Mouse (Mus musculus): ENCODE measurements around the gene C1ra. TPM values are rescaled to one million over a fixed set of nuclear protein-coding genes. Genes with fewer than 3 reads are reported as not detected.
A peak's percentile ranks its signal among the peaks of the same experiment; 100 is the strongest.
"Not testable (repeated sequence)": the region's sequence is repeated elsewhere in the genome, so short reads cannot be mapped to it uniquely, and the experiment has no call there.

C1ra gene
- polyA plus RNA-seq (2016; fragmentation: Nextera tagmentation; extraction: Ambion mirVana): 0.06 and 0.33 TPM in 2 replicates

- H3K27me3 ChIP-seq (ENCODE audit: insufficient read depth, poor library complexity, severe bottlenecking): no peaks in the 10 kb centered on the region
- DNase-seq (ENCODE audit: low spot score): peak; percentile 34
- H3K9me3 ChIP-seq: no peaks in the 10 kb centered on the region
- H3K4me3 ChIP-seq: peak within 1 kb of the TSS; percentile 20; the same call in 1 of the 2 replicates
- H3K27ac ChIP-seq: no peak within 1 kb of the TSS
- no peaks in the 10 kb centered on the region for H3K4me1 ChIP-seq (replicated peaks)
- no peaks in the 10 kb centered on the region for H3K36me3 ChIP-seq
- 14% methylated on average over 6 of the region's 6 CpGs for WGBS
Measured at GRCm38 (mm10) chr6:124512355-124512836, at the start of gene C1ra. Gene C1ra (plus strand): TSS chr6:124512405.

- WGBS: 25% methylated on average over 8 of the region's 8 CpGs
- Histone ChIP-seq H3K4me1 (replicated peaks) (peaks cover 22% of the 10 kb centered on the region), H3K36me3 (no peaks in the 10 kb centered on the region), H3K27me3 (ENCODE audit: insufficient read depth, poor library complexity, severe bottlenecking) (peaks cover 20% of the 10 kb centered on the region), H3K4me3 (peak overlapping the region; percentile 62), H3K27ac (peak overlapping the region; percentile 83), H3K9me3 (no peaks in the 10 kb centered on the region)
- no peak for DNase-seq (ENCODE audit: low spot score)
Measured at GRCm38 (mm10) chr6:124463881-124464291, 48.3 kb upstream of the C1ra start.

- 7% methylated on average over 27 of the region's 27 CpGs for WGBS
- H3K4me1 ChIP-seq (replicated peaks): peaks cover 22% of the 10 kb centered on the region
- H3K27ac ChIP-seq: peak within 1 kb of the TSS; percentile 83
Measured at GRCm38 (mm10) chr6:124464305-124465271, 47.6 kb upstream of the C1ra start, which contains the start of gene Clstn3. Gene Clstn3 (minus strand): TSS chr6:124464794.

GRCm38 (mm10) chr6:124465299-124465698 lies 46.9 kb upstream of the C1ra start:
- DNase-seq (ENCODE audit: low spot score): no peak
- H3K27me3 ChIP-seq (ENCODE audit: insufficient read depth, poor library complexity, severe bottlenecking): peaks cover 20% of the 10 kb centered on the region
- H3K4me3 ChIP-seq: peak overlapping the region; percentile 62
- no peaks in the 10 kb centered on the region for H3K9me3 ChIP-seq
- H3K4me1 ChIP-seq (replicated peaks): peaks cover 22% of the 10 kb centered on the region
- H3K36me3 ChIP-seq: no peaks in the 10 kb centered on the region
- 35% methylated on average over 6 of the region's 6 CpGs for WGBS
- peak overlapping the region; percentile 83; the same call in 1 of the 2 replicates for H3K27ac ChIP-seq

More at GRCm38 (mm10) chr6:124464305-124465271, 47.6 kb upstream of the C1ra start, which contains the start of gene Clstn3:
- Histone ChIP-seq H3K36me3 (no peaks in the 10 kb centered on the region), H3K9me3 (no peaks in the 10 kb centered on the region), H3K4me3 (peak within 1 kb of the TSS; percentile 62), H3K27me3 (ENCODE audit: insufficient read depth, poor library complexity, severe bottlenecking) (peaks cover 20% of the 10 kb centered on the region)
- peak; percentile 85 for DNase-seq (ENCODE audit: low spot score)

GRCm38 (mm10) chr6:124465729-124466128 lies 46.5 kb upstream of the C1ra start:
- Histone ChIP-seq H3K36me3 (no peaks in the 10 kb centered on the region), H3K27me3 (ENCODE audit: insufficient read depth, poor library complexity, severe bottlenecking) (peaks cover 20% of the 10 kb centered on the region), H3K9me3 (no peaks in the 10 kb centered on the region), H3K4me3 (no peak overlapping the region), H3K4me1 (replicated peaks) (peaks cover 22% of the 10 kb centered on the region), H3K27ac (no peak overlapping the region)
- WGBS: 67% methylated on average over 6 of the region's 6 CpGs
- DNase-seq (ENCODE audit: low spot score): no peak

GRCm38 (mm10) chr6:124471121-124471520 lies 41.1 kb upstream of the C1ra start:
- no peaks in the 10 kb centered on the region for H3K9me3 ChIP-seq
- DNase-seq (ENCODE audit: low spot score): no peak
- 0 out of 2 replicates have a peak, but pooled peaks cover under 1% of the 10 kb centered on the region for H3K4me1 ChIP-seq (replicated peaks)
- WGBS: 90% methylated on average over 3 of the region's 3 CpGs
- no peaks in the 10 kb centered on the region for H3K27me3 ChIP-seq (ENCODE audit: insufficient read depth, poor library complexity, severe bottlenecking)
- no peaks in the 10 kb centered on the region for H3K36me3 ChIP-seq
- H3K27ac ChIP-seq: no peak overlapping the region
- H3K4me3 ChIP-seq: no peak overlapping the region

- 82% methylated on average over 6 of the region's 6 CpGs for WGBS
- not testable (repeated sequence) for H3K27me3 ChIP-seq (ENCODE audit: insufficient read depth, poor library complexity, severe bottlenecking); H3K27ac ChIP-seq; H3K4me1 ChIP-seq (replicated peaks); H3K9me3 ChIP-seq; DNase-seq (ENCODE audit: low spot score); H3K4me3 ChIP-seq; H3K36me3 ChIP-seq
Measured at GRCm38 (mm10) chr6:124471783-124472638, 40.2 kb upstream of the C1ra start.

GRCm38 (mm10) chr6:124472801-124473200 lies 39.4 kb upstream of the C1ra start:
- H3K9me3 ChIP-seq: no peaks in the 10 kb centered on the region
- H3K36me3 ChIP-seq: no peaks in the 10 kb centered on the region
- H3K27ac ChIP-seq: no peak overlapping the region
- H3K27me3 ChIP-seq (ENCODE audit: insufficient read depth, poor library complexity, severe bottlenecking): no peaks in the 10 kb centered on the region
- H3K4me3 ChIP-seq: no peak overlapping the region
- H3K4me1 ChIP-seq (replicated peaks): 0 out of 2 replicates have a peak, but pooled peaks cover 9% of the 10 kb centered on the region
- 41% methylated on average over 6 of the region's 6 CpGs for WGBS
- no peak for DNase-seq (ENCODE audit: low spot score)

- no peak overlapping the region for H3K4me3 ChIP-seq
- 0 out of 2 replicates have a peak, but pooled peaks cover 11% of the 10 kb centered on the region for H3K4me1 ChIP-seq (replicated peaks)
- H3K27me3 ChIP-seq (ENCODE audit: insufficient read depth, poor library complexity, severe bottlenecking): no peaks in the 10 kb centered on the region
- DNase-seq (ENCODE audit: low spot score): no peak
- no peak overlapping the region for H3K27ac ChIP-seq
- H3K36me3 ChIP-seq: no peaks in the 10 kb centered on the region
- WGBS: 87% methylated on average over 11 of the region's 11 CpGs
- H3K9me3 ChIP-seq: no peaks in the 10 kb centered on the region
Measured at GRCm38 (mm10) chr6:124474621-124475020, 37.6 kb upstream of the C1ra start.

GRCm38 (mm10) chr6:124475335-124476075 lies 36.7 kb upstream of the C1ra start:
- not testable (repeated sequence) for H3K27ac ChIP-seq; H3K4me3 ChIP-seq; DNase-seq (ENCODE audit: low spot score); H3K36me3 ChIP-seq; H3K9me3 ChIP-seq; H3K27me3 ChIP-seq (ENCODE audit: insufficient read depth, poor library complexity, severe bottlenecking)
- 0 out of 2 replicates have a peak, but pooled peaks cover 11% of the 10 kb centered on the region for H3K4me1 ChIP-seq (replicated peaks)
- WGBS: 95% methylated on average over 8 of the region's 11 CpGs

- 64% methylated on average over 7 of the region's 7 CpGs for WGBS
- H3K27ac ChIP-seq: no peak overlapping the region
- no peaks in the 10 kb centered on the region for H3K36me3 ChIP-seq
- H3K9me3 ChIP-seq: no peaks in the 10 kb centered on the region
- no peaks in the 10 kb centered on the region for H3K27me3 ChIP-seq (ENCODE audit: insufficient read depth, poor library complexity, severe bottlenecking)
- no peak overlapping the region for H3K4me3 ChIP-seq
- DNase-seq (ENCODE audit: low spot score): no peak
- 0 out of 2 replicates have a peak, but pooled peaks cover 11% of the 10 kb centered on the region for H3K4me1 ChIP-seq (replicated peaks)
Measured at GRCm38 (mm10) chr6:124476216-124476615, 36.0 kb upstream of the C1ra start.

GRCm38 (mm10) chr6:124476796-124477195 lies 35.4 kb upstream of the C1ra start:
- H3K27me3 ChIP-seq (ENCODE audit: insufficient read depth, poor library complexity, severe bottlenecking): no peaks in the 10 kb centered on the region
- H3K36me3 ChIP-seq: no peaks in the 10 kb centered on the region
- DNase-seq (ENCODE audit: low spot score): no peak
- no peak overlapping the region for H3K27ac ChIP-seq
- H3K4me3 ChIP-seq: no peak overlapping the region
- H3K4me1 ChIP-seq (replicated peaks): peaks cover 11% of the 10 kb centered on the region; the same call in 1 of the 2 replicates
- no peaks in the 10 kb centered on the region for H3K9me3 ChIP-seq
- WGBS: 87% methylated on average over 11 of the region's 11 CpGs

Data from hindbrain, embryonic 10.5 days (tissue).